Mouse (Mus musculus) liver, embryonic 13.5 days (tissue): ENCODE data around the gene Cic. TPM values are rescaled to one million over a fixed set of nuclear protein-coding genes. Genes with fewer than 3 reads are reported as not detected.

ENCODE experiments used
- microRNA-seq: library from miRNA; unstranded; fragments of <30 nt; microRNA quantifications from one replicate; pipeline ENCODE4, GENCODE M21; 2016
- polyA plus RNA-seq: library from polyadenylated mRNA; unstranded; fragments of >200 nt; fragmentation: Nextera tagmentation; extraction: Ambion mirVana; gene quantifications from 2 replicates; pipeline ENCODE4 v1.2.1, GENCODE M21; 2015

The Cic gene
- polyA plus RNA-seq, 1 experiment from 2014 or later: 10.4 TPM

Small RNA genes within 50 kb of the gene (microRNA-seq; reads per million reads assigned to microRNA genes)
- gene Mir7048: 1.2 reads per million

Other genes starting within 250 kb of the Cic start
- 0.86 and 1.0 TPM in 2 replicates for gene Grik5, start 195.4 kb upstream of the Cic start, polyA plus RNA-seq
- 9.7 and 11.1 TPM in 2 replicates for gene Zfp574, start 195.1 kb upstream of the Cic start, polyA plus RNA-seq
- 1.5 and 1.6 TPM in 2 replicates for gene Pou2f2, start 88.0 kb upstream of the Cic start, polyA plus RNA-seq
- 27.0 and 27.6 TPM in 2 replicates for gene Dedd2, start 47.1 kb upstream of the Cic start, polyA plus RNA-seq
- 2.0 and 2.1 TPM in 2 replicates for gene Zfp526, start 46.3 kb upstream of the Cic start, polyA plus RNA-seq
- gene Gsk3a, start 29.9 kb upstream of the Cic start, polyA plus RNA-seq: 6.2 and 6.3 TPM in 2 replicates
- gene Erf, start 16.9 kb upstream of the Cic start, polyA plus RNA-seq: 4.3 TPM in 2 replicates
- gene Pafah1b3, start 30.3 kb downstream of the Cic start, polyA plus RNA-seq: 29.3 and 31.6 TPM in 2 replicates
- gene Prr19, start 33.7 kb downstream of the Cic start, polyA plus RNA-seq: not detected in 2 replicates
- gene Tmem145, start 38.4 kb downstream of the Cic start, polyA plus RNA-seq: 0.10 TPM in 1 of 2 replicates, not detected in the other
- 1.0 and 1.2 TPM in 2 replicates for gene Megf8, start 49.5 kb downstream of the Cic start, polyA plus RNA-seq
- gene Cnfn, start 102.0 kb downstream of the Cic start, polyA plus RNA-seq: 0.15 TPM in 1 of 2 replicates, not detected in the other
- gene Lipe, start 131.0 kb downstream of the Cic start, polyA plus RNA-seq: 2.4 and 2.7 TPM in 2 replicates
- gene Cxcl17, start 145.2 kb downstream of the Cic start, polyA plus RNA-seq: not detected in 2 replicates
- 1.7 and 2.5 TPM in 2 replicates for gene Ceacam1, start 209.9 kb downstream of the Cic start, polyA plus RNA-seq